Mouse (Mus musculus): ENCODE results near the gene Cd40lg.

DNA sequence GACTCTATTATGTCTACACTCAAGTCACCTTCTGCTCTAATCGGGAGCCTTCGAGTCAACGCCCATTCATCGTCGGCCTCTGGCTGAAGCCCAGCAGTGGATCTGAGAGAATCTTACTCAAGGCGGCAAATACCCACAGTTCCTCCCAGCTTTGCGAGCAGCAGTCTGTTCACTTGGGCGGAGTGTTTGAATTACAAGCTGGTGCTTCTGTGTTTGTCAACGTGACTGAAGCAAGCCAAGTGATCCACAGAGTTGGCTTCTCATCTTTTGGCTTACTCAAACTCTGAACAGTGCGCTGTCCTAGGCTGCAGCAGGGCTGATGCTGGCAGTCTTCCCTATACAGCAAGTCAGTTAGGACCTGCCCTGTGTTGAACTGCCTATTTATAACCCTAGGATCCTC, 11.4 kb downstream of the Cd40lg start:
- no peak for TF ChIP-seq CTCF (IDR thresholded peaks at IDR 0.05; ENCODE audit: control insufficient read depth, insufficient read depth, insufficient read length)
- no peak for TF ChIP-seq CEBPB (IDR thresholded peaks at IDR 0.05; ENCODE audit: low read depth)
- no peak for TF ChIP-seq MYOD1 (IDR thresholded peaks at IDR 0.05; ENCODE audit: control insufficient read depth, insufficient read length, low read depth)
- TF ChIP-seq MYOG (IDR thresholded peaks at IDR 0.05; ENCODE audit: control insufficient read depth, extremely low read depth, insufficient read length) = no peak
